Mouse (Mus musculus) embryo, embryonic 9.5 days (tissue): ENCODE measurements at regions not wholly inside any gene's neighbourhood (a gene's known extent, or its start where the extent isn't known, plus 50 kb on each side); places are given as distances from the start of the nearest gene placed in this dataset.
"Not testable (repeated sequence)": the region's sequence is repeated elsewhere in the genome, so short reads cannot be mapped to it uniquely, and the experiment has no call there.

Source experiments
- DNase-seq: peaks from one replicate; pipeline ENCODE4 v3.0.0-alpha.2; 2017; ENCODE audit errors: extremely low spot score

DNA sequence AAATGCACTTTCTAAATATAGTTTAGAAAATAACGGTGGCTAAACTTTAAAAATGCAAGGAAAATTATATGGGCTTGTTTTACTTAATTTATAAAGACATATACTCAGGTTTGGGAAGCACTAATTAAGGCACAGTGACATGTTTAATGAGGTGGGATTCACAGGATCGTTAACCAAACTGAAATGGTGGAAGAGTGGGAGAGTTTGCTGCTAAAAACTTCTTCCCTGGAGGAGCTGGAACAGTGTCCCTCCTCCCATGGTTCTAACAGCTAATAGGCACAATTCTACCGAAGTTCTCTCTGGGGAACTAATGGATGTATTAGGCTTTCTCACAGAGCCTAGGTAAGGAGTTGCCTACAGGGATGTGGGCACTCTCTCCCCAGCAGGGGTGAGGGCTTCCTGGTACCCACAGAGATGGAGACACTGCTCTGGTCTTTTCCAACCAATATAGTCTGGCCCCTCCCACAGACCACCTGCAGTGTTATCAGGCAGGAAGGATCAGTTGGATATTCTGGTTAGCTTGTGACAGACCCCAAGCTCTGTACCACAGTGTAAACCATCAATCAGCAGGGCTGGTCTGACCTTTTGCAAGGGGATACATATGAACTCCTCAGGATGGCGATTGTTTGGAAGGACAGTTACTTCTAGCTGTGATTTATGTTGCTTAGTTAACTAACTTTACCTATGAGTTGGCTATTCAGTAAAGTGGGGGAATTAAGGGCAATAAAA is 309.0 kb upstream of the Zic4 start:
- no peak for DNase-seq

DNA sequence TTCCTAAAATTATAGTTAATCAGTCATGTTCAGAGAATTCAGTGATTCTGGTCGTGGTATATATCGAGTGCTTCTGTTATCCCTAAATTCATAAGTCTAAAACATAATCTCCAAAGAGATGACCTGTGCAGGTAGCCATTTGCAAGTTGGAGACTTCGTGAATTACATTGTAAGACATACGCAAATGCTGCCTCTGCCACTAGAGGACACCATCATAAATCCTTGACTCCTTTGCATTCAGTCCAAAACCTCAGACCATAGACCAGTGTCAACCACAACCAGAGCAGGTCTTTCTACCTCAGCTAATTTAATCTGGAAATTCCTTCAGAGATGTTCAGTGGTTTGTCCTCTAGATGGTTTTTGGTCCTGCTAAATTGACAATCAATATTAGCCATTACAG is 302.8 kb upstream of the Zic4 start:
- DNase-seq: no peak

DNA sequence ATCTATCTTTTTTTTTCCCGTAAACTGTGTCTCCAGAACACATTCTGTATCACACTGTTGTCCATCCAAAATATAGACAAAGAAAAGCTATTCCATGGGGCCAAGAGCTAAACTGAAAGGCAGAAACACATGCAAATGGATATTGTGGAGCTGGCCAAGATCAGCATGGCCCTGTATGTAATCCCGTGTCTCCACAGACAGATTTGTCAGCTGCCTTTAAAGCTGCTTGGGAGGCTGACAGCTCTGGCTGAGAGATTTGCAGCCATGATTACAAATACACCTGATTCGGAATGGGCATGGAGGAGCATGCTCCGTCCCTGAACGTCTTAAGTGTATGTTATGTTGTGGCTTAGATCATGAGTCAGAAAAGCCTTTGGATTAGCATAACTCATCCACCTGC is 292.7 kb upstream of the Zic4 start:
- no peak for DNase-seq

DNA sequence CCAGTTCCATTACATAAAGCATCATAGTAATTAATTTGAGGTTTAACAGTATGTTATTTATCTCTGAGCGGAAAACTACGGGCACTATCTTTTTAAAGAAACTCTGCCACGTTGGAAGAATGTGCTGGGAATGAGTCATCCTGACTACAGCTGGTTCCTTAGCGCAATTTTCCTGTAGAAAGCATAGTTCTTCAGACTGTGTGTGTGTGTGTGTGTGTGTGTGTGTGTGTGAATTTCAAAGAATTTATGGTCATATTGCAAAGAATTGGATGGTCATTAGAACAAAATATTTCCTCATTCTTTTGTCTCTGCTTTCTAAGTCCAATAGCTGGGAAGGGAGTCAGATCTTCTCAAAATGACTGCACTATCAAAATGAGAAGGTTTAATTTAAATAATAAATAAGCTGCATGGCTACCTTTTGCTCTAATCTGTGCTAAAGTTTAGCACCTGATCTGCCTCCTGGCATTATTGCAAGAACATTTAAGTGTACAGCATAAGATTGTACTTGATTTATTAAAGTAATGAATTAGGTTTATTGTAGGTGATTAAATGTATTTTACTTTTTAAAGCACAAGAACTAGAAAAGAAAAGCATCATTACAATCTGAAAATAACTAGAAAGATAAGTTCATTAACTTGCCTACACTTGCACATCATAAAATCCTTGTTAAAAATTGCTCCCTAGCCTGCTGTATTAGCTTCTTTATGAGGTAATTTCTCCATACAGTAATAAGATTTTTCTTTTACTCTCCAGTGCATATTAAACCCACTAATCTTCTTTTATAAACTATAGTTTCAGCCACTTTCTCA is 288.6 kb upstream of the Zic4 start:
- DNase-seq: no peak

DNA sequence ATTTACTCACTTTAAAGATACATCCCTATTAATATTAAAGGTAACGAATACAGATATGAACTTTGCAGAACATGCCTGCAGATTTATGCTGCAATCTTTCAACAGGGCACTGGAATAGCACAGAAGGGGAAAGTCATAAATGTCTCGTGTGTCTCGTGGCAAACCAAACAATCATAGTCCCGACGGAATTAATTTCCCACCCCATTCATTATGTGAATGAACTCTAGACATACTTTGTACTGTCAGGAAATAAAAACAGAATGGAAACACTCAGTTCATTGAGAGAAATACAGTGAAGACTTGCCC is 288.1 kb upstream of the Zic4 start:
- no peak for DNase-seq

DNA sequence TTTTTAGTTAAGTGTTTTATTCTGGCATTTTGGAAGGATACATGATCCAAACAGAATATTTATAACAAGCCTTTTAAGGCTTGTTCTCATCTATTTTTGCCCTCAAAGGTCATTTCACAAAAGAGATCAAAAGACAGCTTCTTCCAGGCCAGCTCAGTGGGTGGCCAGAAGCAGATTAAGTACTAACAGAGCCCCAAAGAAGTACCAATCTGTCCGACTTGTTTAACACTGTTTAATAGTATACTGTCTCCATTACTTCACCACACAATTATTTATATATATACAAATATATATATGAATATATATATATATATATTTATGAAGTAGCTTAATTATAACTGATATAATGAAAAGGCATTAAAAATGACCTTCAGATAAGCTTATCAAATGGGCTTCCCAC is 284.7 kb upstream of the Zic4 start:
- no peak for DNase-seq

DNA sequence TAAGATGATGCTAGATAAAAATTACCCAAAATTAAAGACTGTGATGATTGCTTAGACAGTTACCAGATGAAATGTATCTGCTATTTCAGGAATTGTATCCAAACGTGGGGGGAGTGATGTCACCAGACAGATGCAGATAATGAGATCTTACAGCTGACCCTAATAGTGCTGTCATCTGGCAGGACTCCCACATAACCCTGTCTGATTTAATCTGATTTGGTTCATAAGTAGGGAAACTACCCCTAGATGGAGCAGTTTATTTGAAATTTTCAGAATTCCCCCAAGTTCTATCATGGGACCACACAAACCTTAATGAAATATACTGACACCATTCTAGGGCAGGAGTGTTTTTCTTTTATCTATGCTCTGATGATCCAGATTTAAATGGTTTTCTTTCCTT is 278.4 kb upstream of the Zic4 start:
- no peak for DNase-seq

DNA sequence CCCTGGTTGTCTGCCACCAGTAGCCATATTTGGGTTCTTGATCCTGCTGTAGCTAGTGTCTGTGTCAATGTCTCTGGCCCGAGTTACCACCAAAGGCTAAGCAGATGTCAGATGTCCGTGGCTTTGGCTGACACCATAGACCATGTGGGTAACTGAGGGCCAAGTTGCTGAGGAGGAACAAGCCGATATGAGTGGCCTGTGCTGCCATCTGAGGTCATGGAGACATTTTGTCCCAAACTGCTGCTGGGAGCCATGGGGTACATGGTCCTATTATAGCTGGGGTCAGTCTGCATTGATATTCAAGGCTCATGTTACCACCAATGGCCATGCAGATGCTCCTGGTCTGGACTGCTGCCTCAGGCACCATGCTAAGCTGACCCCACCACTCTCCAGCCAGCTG is 276.3 kb upstream of the Zic4 start:
- DNase-seq: no peak

DNA sequence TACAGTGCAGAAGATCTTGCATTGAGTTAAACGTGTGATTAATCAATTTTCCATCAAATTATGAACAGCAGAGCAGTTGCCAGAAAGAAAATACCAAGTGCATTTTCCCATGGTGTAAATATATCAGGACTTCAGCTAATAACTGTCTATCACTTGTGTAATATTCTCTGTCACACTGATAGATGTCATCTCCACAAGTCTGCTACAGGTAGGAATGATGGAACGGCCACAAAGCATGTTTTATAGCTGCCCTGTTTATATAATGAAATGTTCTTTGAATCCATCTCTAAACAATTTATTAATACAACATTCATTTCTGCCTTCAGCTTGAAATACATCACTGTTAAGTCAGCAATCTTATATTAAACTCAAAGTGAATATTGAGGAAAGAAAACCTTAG is 272.9 kb upstream of the Zic4 start:
- no peak for DNase-seq

DNA sequence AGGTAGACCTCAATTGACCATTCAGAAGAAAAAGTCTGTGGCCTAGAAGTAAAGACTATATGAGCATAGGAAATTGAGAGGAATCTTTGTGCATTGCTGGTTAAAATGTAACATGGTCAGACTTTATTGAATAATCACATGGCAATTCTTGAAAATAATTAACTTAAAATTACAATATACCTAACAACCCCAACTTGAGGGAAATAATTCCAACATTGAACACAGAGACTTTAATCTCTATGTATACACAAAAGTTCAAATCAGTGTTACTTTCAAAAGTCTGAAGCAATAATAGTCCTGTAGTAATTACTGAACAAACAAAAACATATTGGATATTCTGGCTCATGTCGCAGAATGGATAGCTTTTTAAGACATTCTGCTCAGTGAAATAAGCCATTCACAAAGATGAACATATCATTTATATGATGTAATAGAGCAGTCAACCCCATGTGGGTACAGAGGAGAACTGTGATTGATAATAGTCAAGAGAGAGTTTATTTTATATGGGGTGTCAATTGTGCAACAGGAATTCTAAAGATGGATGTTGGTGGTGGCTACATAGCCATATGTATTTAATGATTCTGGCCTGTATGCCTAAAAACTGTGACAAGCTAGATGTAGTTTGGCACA is 270.7 kb upstream of the Zic4 start:
- no peak for DNase-seq

DNA sequence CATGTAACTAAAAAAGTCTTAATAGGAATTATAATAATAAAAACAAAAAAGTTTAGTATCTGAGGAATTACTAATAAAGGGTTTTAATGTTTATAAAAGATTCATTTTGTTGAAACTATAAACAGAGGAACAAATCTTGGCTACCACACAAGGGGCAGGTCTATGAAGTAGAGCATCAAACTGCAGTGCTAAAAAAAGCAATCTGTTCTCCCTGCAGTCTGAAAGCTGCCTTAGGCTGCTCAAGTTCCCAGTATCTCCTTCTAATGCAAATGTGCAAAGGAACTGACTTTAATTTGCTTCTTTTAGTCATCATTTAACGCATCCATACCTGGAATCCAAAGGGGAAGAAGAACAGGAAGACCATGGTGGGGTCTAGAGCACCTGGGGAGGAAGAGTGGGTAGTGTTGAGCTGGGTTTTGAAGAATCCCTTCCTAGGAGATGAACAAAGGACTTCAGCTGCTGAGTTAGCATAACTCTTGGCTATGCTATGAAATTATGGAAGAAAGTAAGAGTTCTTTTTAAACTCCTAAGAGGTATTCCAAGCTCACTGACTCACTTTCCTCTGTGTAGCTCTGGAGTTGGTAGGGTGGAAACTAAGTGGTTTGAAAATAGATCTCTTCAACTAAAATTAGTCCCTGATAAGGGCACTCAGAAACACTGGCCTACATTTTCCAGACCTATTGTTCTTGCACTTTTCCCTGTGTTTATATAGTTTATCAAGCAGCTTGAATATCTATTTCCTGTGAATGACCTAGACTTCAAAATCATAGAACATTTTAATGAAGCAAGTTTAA is 260.4 kb upstream of the Zic4 start:
- no peak for DNase-seq

DNA sequence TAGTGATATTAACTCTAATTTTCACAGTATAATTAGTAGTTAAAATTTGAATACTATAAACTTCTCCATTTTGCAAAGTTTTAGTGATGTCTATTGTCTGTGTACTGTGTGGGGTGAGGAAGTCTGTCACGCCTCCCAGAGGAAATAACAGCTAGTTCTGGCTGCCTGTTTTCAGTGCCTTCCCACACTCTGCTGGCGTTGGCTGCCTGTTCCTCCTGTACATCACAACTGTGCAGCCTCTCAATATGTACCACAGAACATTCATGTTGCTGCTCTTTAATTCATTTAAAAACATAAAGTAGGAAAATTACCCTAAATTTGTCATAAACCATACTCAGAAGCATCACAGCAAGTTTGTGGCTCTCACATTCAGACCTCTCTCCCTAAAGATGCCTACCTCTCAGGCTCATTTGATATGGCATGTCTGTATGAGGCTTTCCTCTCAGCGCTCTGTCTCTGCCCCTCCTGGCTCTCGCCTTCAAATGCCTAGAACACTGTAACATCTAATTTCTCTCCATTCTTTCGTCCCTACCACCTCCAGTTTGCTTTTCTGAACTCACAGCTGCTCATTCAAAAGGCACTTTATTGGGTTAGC is 239.7 kb upstream of the Zic4 start:
- no peak for DNase-seq

DNA sequence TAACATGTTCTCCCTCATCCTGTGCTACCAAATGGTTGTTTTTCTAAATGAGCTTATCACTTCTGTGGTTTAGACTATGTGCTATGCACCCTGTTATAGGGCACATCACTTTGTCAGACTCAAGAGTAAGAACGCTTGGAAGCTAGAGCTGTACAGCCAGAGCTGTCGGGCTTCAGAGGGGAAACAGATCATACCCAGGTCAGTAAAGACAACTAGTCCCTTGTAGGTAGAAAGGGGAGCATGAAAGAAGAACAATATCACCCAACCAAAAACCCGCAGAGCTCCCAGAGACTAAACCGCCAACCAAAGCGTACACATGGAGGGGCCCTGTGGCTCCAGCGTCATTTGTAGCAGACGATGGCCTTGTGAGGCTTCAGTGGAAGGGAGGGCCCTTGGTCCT is 239.0 kb upstream of the Zic4 start:
- no peak for DNase-seq

DNA sequence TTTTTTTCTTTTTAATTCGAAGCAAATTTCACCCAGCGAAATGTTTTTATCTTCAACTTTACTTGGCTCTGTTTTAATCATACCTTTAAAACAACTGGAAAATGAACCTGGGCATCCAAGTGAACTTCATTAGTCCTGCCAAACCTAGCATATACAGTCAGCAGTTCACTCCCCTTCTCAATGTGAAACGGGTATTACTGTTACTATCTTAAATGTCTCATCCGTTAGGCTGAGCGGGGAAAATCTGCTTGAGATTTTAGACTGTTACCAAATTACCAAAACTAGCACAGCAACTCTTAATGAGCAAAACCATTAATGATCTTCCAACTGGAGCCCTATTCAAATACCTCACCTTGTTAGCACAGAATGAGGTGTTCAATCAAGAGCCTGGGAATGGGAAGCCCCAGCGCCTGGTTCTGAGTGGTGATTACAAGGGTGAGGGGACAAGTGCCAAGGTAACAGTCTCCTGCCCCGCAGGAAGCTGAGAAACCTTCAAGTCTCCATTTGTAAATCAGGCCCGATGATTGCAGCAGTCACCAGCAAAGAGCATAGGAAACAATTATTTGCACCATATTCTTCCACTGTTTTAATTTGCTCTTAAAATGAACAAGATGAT is 235.5 kb upstream of the Zic4 start:
- no peak for DNase-seq

DNA sequence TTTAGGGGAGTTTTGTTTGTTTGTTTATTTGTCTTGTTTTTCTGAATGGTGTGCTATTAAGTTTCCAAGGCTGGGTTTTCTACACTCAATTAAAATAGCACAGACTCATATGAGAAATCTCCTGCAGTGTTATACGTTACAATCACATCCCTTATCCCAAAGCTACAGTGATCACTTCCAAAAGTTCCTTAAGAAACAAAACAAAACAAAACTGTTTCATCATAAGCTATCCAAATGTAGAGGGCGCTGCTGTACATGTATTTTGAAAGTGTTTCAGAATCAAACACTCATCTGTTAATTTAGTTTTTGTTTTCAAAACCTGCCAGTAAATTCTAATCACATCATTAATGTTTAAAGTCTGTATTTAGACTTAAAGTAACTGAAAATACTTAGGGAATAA is 233.7 kb upstream of the Zic4 start:
- not testable (repeated sequence) for DNase-seq

DNA sequence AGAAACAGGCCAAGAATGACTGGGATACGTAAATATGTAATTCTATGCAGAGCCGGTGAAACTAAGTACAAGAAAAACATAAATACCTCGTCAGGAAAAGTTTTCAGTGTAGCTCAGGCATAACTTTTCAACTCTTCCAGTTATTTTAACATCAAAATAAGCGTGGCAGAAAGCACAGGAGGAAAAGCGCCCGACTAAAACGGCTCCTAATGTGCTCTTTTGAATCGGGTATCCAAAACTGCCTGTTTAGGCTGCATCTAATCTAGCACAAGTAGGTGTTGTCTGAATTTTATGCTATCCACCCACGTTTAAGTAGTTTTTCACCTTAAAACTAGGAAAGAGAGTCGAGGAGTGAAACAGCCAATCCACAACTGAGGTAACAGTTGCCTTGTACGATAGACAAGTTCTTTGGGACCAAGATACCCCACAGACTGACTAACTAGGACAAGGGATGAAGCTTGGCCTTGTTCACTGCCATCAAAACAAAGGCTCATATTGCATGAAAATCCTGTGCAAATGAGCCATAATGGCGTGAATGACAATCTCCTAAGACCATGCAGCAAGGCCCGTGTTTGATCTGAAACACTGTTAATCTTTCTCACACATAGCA is 232.0 kb upstream of the Zic4 start:
- no peak for DNase-seq

DNA sequence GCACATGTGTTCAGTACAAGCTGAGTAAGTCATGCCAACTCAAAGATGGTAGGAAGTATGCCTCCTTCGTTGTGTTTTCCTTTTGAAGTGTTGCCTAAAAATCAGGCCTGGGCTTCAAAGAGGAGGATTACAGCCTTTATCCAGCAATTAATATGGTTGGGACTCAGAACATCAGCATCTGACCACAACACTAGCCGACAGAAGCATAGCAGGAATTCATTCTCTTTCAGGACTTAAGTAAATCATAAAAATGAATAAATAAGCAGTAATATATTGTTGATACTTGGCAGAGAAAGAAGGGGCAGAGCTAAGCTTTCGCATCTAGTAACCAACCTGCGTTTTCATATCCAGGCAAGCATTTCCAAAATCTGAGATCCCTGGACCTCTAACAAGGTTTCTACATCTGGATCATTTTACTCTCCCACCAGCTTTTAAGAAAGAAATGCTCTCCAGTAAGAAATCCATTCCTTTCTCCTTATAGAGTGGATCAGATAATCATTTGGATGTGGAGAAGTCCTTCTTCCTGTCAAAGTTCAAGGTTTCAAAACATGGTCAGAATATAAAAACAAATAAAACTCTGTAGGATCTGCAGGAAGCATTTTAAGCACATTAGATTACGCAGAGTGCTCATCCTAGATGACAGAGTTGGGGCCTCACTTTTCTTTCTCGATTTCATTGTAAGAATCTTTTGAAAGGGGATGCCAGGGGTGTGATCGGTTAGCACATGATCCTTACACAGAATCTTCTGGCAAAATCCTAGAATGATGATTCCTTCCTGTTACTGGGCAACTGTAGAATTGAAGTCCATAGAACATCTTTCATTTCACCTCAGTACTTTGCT is 230.6 kb upstream of the Zic4 start:
- no peak for DNase-seq

DNA sequence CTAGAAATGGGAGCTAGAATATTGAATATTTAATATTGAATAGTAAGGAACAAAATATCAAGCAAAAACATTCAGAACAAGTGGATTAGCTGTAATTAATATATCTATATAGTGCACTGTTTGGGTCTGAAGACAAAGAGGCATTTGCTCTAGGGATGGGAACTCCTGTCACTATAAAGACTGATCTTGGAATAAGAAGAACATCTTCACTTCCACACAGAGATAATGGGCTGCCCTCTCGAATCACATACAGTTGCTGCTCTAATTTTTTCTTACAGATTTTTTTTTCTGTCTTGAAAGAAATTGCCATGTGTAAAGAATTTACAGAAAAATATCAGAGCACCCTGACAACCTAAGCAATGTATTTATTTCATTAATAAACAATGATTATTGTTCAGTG is 229.7 kb upstream of the Zic4 start:
- DNase-seq: no peak

DNA sequence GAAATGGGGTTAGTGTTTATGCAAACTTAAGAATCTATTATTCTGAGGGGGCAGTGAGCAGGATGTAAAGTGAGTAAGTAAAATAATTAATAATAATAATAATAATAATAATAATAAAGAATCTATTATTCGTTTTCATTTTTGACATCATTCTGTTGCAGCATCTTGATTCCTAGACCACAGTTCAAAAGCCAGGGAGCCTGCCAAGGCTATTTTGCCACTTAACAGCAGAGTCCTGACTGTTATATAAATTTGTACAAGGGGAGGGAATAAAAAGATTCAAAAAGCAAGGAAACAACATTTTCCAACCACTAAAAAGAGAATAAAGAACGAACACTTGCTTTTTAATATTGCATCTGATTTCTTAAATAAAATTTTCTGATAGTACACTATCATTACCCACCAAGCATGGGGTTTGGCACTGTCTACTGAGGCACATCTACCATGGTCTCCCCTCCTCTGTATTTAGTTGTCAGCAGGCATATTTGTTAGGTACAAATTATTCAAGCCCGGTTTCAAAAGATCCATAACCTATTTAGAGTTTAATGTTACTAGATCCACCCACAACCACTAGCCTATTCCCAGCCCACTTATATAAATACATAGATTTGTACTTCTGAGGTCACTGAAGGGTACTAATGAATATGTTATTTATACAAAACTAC is 228.8 kb upstream of the Zic4 start:
- DNase-seq: no peak

DNA sequence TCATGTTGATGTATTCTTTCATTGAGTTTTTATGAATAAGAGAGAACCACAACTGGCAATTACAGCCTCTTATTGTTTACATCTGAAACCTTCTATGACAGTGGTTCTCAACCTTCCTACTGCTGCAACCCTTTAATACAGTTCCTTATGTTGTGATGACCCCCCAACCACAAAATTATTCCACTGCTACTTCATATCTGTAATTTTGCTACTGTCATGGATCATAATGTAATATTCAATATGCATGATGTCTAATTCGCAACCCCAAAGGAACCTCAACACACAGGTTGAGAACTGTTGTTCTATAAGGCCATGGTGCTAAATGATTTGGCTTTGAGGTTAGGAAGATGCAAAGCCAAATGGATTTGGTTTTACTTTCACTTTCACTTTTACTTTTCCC is 227.9 kb upstream of the Zic4 start:
- DNase-seq: no peak
